Mouse (Mus musculus) embryonic facial prominence, embryonic 14.5 days (tissue): Measurements from ENCODE around the gene Cacna2d1. TPM values are rescaled to one million over a fixed set of nuclear protein-coding genes. Genes with fewer than 3 reads are reported as not detected.

Experiments used
- ATAC-seq: fragments of 200-750 bp; cut with Nextera tagmentation; 2 replicates; pipeline ENCODE4 v1.8.0; 2017; ENCODE audit warnings: low read depth, moderate number of reproducible peaks, moderate TSS enrichment
- DNase-seq: peaks from one replicate; pipeline ENCODE4 v3.0.0-alpha.2; 2015; ENCODE audit warnings: low spot score
- H3K27ac ChIP-seq: fragments of 300-500 bp; sonication (generic); replicated peaks from 2 replicates; pipeline ENCODE4 v1.5.1; 2014; ENCODE audit warnings: low read depth, mild to moderate bottlenecking, low read length, moderate library complexity
- H3K27me3 ChIP-seq: fragments of 300-500 bp; sonication (generic); replicated peaks from 2 replicates; pipeline ENCODE4 v1.6.1; 2014; ENCODE audit warnings: low read length; ENCODE audit not compliant: control insufficient read depth, insufficient read depth
- H3K36me3 ChIP-seq: fragments of 300-500 bp; sonication (generic); 2 replicates; pipeline ENCODE4 v1.6.1; 2014; ENCODE audit warnings: low read length, mixed read lengths; ENCODE audit not compliant: control insufficient read depth, insufficient read depth
- H3K4me1 ChIP-seq: fragments of 300-500 bp; sonication (generic); 2 replicates; pipeline ENCODE4 v1.6.1; 2014; ENCODE audit warnings: antibody characterized with exemption, low read length; ENCODE audit not compliant: control insufficient read depth, insufficient read depth
- H3K4me2 ChIP-seq: fragments of 300-500 bp; sonication (generic); 2 replicates; pipeline ENCODE4 v1.6.1; 2014; ENCODE audit warnings: low read depth, mild to moderate bottlenecking, low read length, moderate library complexity, mixed read lengths
- H3K4me3 ChIP-seq: fragments of 300-500 bp; sonication (generic); 2 replicates; pipeline ENCODE4 v1.5.1; 2014; ENCODE audit warnings: low read depth, mild to moderate bottlenecking, low read length
- H3K9ac ChIP-seq: fragments of 300-500 bp; sonication (generic); 2 replicates; pipeline ENCODE4 v1.6.1; 2014; ENCODE audit warnings: low read depth, mild to moderate bottlenecking, low read length, moderate library complexity, mixed read lengths
- H3K9me3 ChIP-seq: fragments of 300-500 bp; sonication (generic); 2 replicates; pipeline ENCODE4 v1.6.1; 2016; ENCODE audit warnings: low read length; ENCODE audit not compliant: control insufficient read depth
- WGBS: fragments of 180-500 bp; shearing (Covaris S2); extraction: QIAGEN DNeasy Blood & Tissue Kit; methylation state at CpG from one replicate; pipeline ENCODE4 v1.1.7; 2014; 5-methylcytosine and 5-hydroxymethylcytosine counted together
- polyA plus RNA-seq: library from polyadenylated mRNA; unstranded; fragments of >200 nt; fragmentation: Nextera tagmentation; extraction: Ambion mirVana; gene quantifications from 2 replicates; pipeline ENCODE4 v1.2.1, GENCODE M21; 2014

Gene Cacna2d1
- polyA plus RNA-seq, 1 experiment from 2014 or later: 33.0 TPM

DNA sequence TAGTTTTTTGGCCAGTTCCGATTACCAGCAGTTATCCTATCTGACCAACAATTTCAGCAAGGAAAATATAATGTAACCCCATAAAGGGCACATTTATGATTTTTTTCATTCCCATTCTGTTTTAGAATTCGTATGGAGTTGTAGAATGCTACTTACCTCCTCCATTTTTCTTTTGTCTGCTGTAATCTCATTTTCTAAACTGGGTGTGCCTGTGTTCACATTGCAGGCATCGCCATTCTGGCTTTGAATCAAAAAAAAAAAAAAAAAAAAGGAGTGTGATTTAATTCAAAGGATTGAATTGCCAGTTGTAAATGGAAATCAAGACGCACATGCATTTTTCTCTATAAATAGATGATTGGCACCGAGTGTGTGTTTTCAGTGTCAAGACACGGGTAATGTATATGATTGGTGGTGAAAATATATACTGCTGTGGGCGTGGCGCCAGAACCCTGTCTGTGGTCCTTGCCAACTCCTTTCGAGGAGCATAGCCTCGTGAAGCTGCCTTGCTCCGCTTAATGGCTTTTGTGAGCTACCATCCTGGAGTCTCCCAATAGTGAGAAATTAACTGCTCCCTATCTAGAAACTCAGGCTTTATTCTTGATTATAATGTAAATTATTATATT, 158.7 kb downstream of the Cacna2d1 start:
- Histone ChIP-seq H3K36me3 (no peaks in the 10 kb centered on the region), H3K9ac (no peak overlapping the region), H3K27ac (no peak overlapping the region; the same call in 1 of the 2 replicates), H3K4me3 (no peak overlapping the region), H3K4me1 (no peaks in the 10 kb centered on the region), H3K9me3 (no peaks in the 10 kb centered on the region), H3K27me3 (no peaks in the 10 kb centered on the region), H3K4me2 (peak overlapping the region; percentile 18; the same call in 1 of the 2 replicates)
- DNase-seq (peak; percentile 87), ATAC-seq (peak; percentile 90)
- 69% methylated on average over 11 of the region's 11 CpGs for WGBS

DNA sequence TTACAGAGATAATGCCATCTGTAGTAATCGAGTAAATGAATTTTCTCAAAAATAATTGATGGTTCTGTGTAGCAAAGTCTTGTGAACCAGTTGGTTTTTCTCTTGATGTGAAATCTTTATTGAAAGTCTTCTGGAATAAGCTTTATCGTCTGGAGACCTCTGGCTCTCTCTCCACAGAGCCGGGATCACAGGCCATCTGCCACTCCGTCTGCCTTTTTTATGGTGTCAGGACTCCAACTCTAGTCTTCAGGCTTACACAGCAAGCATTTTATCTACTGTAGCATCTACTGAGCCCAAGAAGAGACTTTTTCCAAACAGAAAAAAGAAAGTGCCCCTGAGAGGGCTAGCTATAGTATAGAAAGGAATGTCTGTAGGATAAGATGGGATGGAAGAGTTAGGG, 160.9 kb downstream of the Cacna2d1 start:
- Histone ChIP-seq H3K4me1 (no peaks in the 10 kb centered on the region), H3K4me2 (no peak overlapping the region), H3K4me3 (no peak overlapping the region), H3K9ac (no peak overlapping the region), H3K27ac (no peak overlapping the region), H3K36me3 (no peaks in the 10 kb centered on the region), H3K9me3 (no peaks in the 10 kb centered on the region), H3K27me3 (no peaks in the 10 kb centered on the region)
- ATAC-seq (no peak), DNase-seq (no peak)
- 77% methylated on average over 4 of the region's 4 CpGs for WGBS

DNA sequence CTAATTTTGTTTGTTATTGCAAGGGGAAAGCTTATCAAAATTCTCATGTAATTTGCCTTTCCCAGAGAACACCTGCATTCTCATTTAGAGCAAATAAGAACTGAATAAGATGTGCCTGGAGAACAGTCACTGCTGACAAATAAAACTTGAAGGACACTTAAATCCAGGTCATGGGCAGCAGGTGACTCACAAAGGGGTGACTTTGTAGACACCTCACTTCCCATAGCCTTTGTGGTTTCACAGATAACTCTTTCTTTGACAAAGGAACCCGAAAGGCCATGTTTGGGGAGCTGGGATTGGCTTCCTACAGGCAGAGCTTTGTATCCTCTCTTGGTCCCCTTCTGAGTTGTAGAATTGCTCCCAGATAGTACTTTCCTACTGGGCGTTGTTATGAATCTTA, 164.3 kb downstream of the Cacna2d1 start:
- H3K4me3 ChIP-seq: no peak overlapping the region
- H3K4me2 ChIP-seq: no peak overlapping the region
- WGBS: 76% methylated on average over 2 of the region's 2 CpGs
- ATAC-seq (no peak), DNase-seq (no peak)
- H3K4me1 ChIP-seq: no peaks in the 10 kb centered on the region
- H3K9me3 ChIP-seq: no peaks in the 10 kb centered on the region
- no peak overlapping the region for H3K9ac ChIP-seq
- H3K27me3 ChIP-seq: no peaks in the 10 kb centered on the region
- no peaks in the 10 kb centered on the region for H3K36me3 ChIP-seq
- H3K27ac ChIP-seq: no peak overlapping the region

DNA sequence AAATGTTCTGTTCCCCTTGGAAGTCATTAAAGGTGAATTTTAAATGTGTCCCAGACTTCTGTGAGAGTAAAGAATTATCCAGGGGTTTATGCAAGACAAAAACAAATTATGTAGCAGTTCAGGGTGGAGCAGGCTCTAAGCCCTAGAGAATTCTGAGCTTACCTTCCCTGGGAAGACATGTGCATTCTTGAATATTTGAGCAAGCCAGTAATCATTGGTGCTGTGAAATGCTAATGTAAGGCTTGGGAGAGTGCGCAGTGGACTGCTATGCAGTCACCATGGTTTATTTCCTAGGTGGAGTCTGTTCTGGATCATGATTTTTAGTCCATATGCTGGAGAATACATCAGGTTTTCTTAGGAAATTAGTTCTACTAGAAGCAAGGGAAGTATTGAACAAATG, 167.3 kb downstream of the Cacna2d1 start:
- Histone ChIP-seq H3K4me2 (no peak overlapping the region), H3K4me1 (no peaks in the 10 kb centered on the region), H3K36me3 (no peaks in the 10 kb centered on the region), H3K27me3 (no peaks in the 10 kb centered on the region), H3K9ac (no peak overlapping the region), H3K9me3 (no peaks in the 10 kb centered on the region), H3K4me3 (no peak overlapping the region), H3K27ac (no peak overlapping the region)
- 74% methylated on average over 1 of the region's 1 CpGs for WGBS
- DNase-seq (peak; percentile 40), ATAC-seq (peak; percentile 55; the same call in 1 of the 2 replicates)

GRCm38 (mm10) chr5:16105701-16106100, 171.2 kb downstream of the Cacna2d1 start:
- H3K4me2 ChIP-seq: no peak overlapping the region
- no peaks in the 10 kb centered on the region for H3K36me3 ChIP-seq
- no peaks in the 10 kb centered on the region for H3K4me1 ChIP-seq
- no peak overlapping the region for H3K9ac ChIP-seq
- WGBS: 77% methylated on average over 2 of the region's 2 CpGs
- ATAC-seq: peak; percentile 42; the same call in 1 of the 2 replicates
- no peaks in the 10 kb centered on the region for H3K9me3 ChIP-seq
- no peak overlapping the region for H3K4me3 ChIP-seq
- H3K27me3 ChIP-seq: no peaks in the 10 kb centered on the region
- no peak overlapping the region for H3K27ac ChIP-seq
- DNase-seq: no peak

DNA sequence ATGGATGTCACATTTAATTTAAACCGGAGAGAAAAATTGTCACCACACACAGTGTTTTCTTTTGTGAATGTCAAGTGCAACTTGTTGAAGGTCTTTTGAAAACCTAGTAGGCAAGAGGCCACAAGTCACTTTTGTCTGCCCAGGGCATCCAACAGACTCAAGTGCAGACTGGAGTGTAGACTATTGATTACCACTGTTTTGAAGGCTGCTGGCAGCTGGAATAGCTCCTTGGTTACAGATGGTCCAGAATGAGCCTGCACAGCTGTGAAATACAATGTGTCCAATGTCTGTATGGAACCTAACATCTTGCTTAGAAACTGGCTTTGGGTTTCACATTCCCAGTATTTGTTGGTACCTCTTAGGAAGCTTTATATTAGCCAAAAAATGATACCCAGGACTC, 176.2 kb downstream of the Cacna2d1 start:
- H3K9ac ChIP-seq: no peak overlapping the region
- H3K9me3 ChIP-seq: no peaks in the 10 kb centered on the region
- H3K4me3 ChIP-seq: no peak overlapping the region
- no peak overlapping the region for H3K27ac ChIP-seq
- peak; percentile 70; the same call in 1 of the 2 replicates for ATAC-seq
- no peaks in the 10 kb centered on the region for H3K4me1 ChIP-seq
- H3K36me3 ChIP-seq: no peaks in the 10 kb centered on the region
- 77% methylated on average over 1 of the region's 1 CpGs for WGBS
- no peaks in the 10 kb centered on the region for H3K27me3 ChIP-seq
- DNase-seq: peak; percentile 60
- H3K4me2 ChIP-seq: no peak overlapping the region

DNA sequence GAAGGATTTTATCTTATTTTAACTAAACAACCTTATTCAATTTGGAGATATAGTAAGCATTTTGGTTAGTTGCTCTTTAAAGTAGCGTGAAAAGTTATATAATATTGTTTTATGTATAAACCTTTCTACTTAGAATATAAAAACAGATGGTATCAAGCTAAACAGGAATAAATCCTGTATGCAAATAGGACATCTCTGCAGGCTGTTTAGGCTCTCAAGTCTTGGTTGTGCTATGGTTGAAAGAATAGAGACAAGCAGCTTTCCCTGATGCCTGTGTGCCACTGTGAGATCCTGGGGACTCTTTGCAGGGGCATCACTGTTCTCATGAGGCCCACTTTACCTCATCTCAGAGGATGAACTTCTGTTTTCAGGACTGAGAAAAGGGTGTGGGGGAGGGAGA, 179.4 kb downstream of the Cacna2d1 start:
- H3K9ac ChIP-seq: no peak overlapping the region
- no peaks in the 10 kb centered on the region for H3K36me3 ChIP-seq
- H3K27ac ChIP-seq: no peak overlapping the region
- H3K4me2 ChIP-seq: no peak overlapping the region
- H3K4me1 ChIP-seq: no peaks in the 10 kb centered on the region
- H3K9me3 ChIP-seq: no peaks in the 10 kb centered on the region
- 86% methylated on average over 1 of the region's 1 CpGs for WGBS
- DNase-seq (no peak), ATAC-seq (no peak)
- no peaks in the 10 kb centered on the region for H3K27me3 ChIP-seq
- H3K4me3 ChIP-seq: no peak overlapping the region

GRCm38 (mm10) chr5:16121334-16121733, 186.8 kb downstream of the Cacna2d1 start:
- DNase-seq: no peak
- 81% methylated on average over 11 of the region's 11 CpGs for WGBS
- ATAC-seq: no peak

GRCm38 (mm10) chr5:16122110-16122509, 187.6 kb downstream of the Cacna2d1 start:
- H3K4me1 ChIP-seq: no peaks in the 10 kb centered on the region
- no peak overlapping the region for H3K9ac ChIP-seq
- ATAC-seq (no peak), DNase-seq (no peak)
- no peak overlapping the region for H3K4me3 ChIP-seq
- H3K36me3 ChIP-seq: no peaks in the 10 kb centered on the region
- 90% methylated on average over 6 of the region's 6 CpGs for WGBS
- H3K9me3 ChIP-seq: no peaks in the 10 kb centered on the region
- no peak overlapping the region for H3K27ac ChIP-seq
- H3K27me3 ChIP-seq: no peaks in the 10 kb centered on the region
- no peak overlapping the region for H3K4me2 ChIP-seq

More at GRCm38 (mm10) chr5:16121334-16121733, 186.8 kb downstream of the Cacna2d1 start:
- Histone ChIP-seq H3K27me3 (no peaks in the 10 kb centered on the region), H3K9ac (no peak overlapping the region), H3K9me3 (no peaks in the 10 kb centered on the region), H3K4me2 (no peak overlapping the region), H3K27ac (no peak overlapping the region), H3K4me1 (no peaks in the 10 kb centered on the region), H3K36me3 (no peaks in the 10 kb centered on the region), H3K4me3 (no peak overlapping the region)
